Mouse (Mus musculus) limb, embryonic 11.5 days (tissue): Measurements from ENCODE around the gene Stard13. TPM values are rescaled to one million over a fixed set of nuclear protein-coding genes. Genes with fewer than 3 reads are reported as not detected.

Experiments
- ATAC-seq: fragments of 200-750 bp; cut with Nextera tagmentation; 2 replicates; pipeline ENCODE4 v1.8.0; 2017; ENCODE audit warnings: low read depth; ENCODE audit not compliant: insufficient number of reproducible peaks, low FRiP score, low TSS enrichment
- DNase-seq: peaks from one replicate; pipeline ENCODE4 v3.0.0-alpha.2; 2015; ENCODE audit warnings: low spot score
- H3K27ac ChIP-seq: fragments of 300-500 bp; sonication (generic); replicated peaks from 2 replicates; pipeline ENCODE4 v1.5.1; 2014; ENCODE audit warnings: low read depth, mild to moderate bottlenecking, low read length
- H3K27me3 ChIP-seq: fragments of 300-500 bp; sonication (generic); 2 replicates; pipeline ENCODE4 v1.6.1; 2014; ENCODE audit warnings: mild to moderate bottlenecking, low read length, mixed read lengths; ENCODE audit not compliant: control insufficient read depth, insufficient read depth
- H3K36me3 ChIP-seq: fragments of 300-500 bp; sonication (generic); 2 replicates; pipeline ENCODE4 v1.6.1; 2014; ENCODE audit warnings: mild to moderate bottlenecking, low read length, moderate library complexity, mixed read lengths; ENCODE audit not compliant: control insufficient read depth, insufficient read depth
- H3K4me1 ChIP-seq: fragments of 300-500 bp; sonication (generic); 2 replicates; pipeline ENCODE4 v1.6.1; 2014; ENCODE audit warnings: low read length, mixed read lengths; ENCODE audit not compliant: control insufficient read depth, insufficient read depth
- H3K4me2 ChIP-seq: fragments of 300-500 bp; sonication (generic); 2 replicates; pipeline ENCODE4 v1.6.1; 2014; ENCODE audit warnings: low read depth, mild to moderate bottlenecking, moderate library complexity; ENCODE audit not compliant: severe bottlenecking
- H3K4me3 ChIP-seq: fragments of 300-500 bp; sonication (generic); 2 replicates; pipeline ENCODE4 v1.5.1; 2014; ENCODE audit warnings: low read depth, low read length
- H3K9ac ChIP-seq: fragments of 300-500 bp; sonication (generic); 2 replicates; pipeline ENCODE4 v1.6.1; 2014; ENCODE audit warnings: mild to moderate bottlenecking, low read length
- H3K9me3 ChIP-seq: fragments of 300-500 bp; sonication (generic); 2 replicates; pipeline ENCODE4 v1.6.1; 2016; ENCODE audit warnings: low read length; ENCODE audit not compliant: control insufficient read depth
- WGBS: fragments of 180-500 bp; shearing (Covaris S2); extraction: QIAGEN DNeasy Blood & Tissue Kit; methylation state at CpG from one replicate; pipeline ENCODE4 v1.1.7; 2014; 5-methylcytosine and 5-hydroxymethylcytosine counted together
- polyA plus RNA-seq: library from polyadenylated mRNA; unstranded; fragments of >200 nt; fragmentation: Nextera tagmentation; extraction: Ambion mirVana; gene quantifications from 2 replicates; pipeline ENCODE4 v1.2.1, GENCODE M21; 2014

Gene Stard13
- polyA plus RNA-seq, 1 experiment from 2014 or later, result 3.7 TPM

DNA sequence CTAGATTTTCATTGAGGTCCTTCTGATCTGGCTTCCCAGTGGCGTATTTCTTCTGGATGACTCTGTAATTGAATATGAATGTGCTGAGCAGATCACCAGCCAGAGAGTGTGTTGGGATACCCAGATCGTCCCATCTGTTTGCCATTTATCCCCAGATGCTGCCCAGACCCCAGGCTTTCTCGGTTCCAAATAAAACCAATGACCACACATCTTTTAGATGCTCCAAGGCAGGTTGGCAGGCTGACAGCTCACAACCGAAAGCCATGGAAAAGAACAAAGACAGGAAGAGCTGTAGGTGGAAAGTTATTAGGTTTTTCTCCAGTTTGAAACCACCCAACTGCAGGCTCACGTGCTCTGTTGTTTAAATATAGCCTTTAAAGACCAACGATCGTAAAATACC lies 186.7 kb downstream of the Stard13 start:
- Histone ChIP-seq H3K27ac (no peak overlapping the region), H3K36me3 (peaks cover 2% of the 10 kb centered on the region; the same call in 1 of the 2 replicates), H3K4me2 (no peak overlapping the region), H3K27me3 (no peaks in the 10 kb centered on the region), H3K9ac (no peak overlapping the region), H3K4me3 (no peak overlapping the region), H3K4me1 (peaks cover 4% of the 10 kb centered on the region; the same call in 1 of the 2 replicates), H3K9me3 (no peaks in the 10 kb centered on the region)
- no peak; the same call in 1 of the 2 replicates for ATAC-seq
- DNase-seq, result peak; percentile 50
- 31% methylated on average over 7 of the region's 7 CpGs for WGBS

DNA sequence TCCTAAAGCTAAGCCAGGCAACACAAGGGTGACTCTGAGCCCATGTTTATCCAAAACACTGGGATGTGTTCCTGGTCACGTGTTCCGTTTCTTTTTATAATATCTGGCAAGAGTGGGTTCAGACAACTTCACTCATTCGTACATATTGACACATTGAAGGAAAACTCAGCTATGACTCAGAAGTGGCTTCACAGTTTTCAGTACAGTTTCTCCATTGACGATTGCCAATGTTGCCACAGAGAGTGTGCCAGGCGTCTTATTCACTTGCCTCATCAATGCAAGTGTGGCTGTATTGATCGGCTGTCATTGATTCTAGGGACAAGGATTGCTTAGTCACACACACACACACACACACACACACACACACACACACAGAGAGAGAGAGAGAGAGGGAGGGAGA lies 187.5 kb downstream of the Stard13 start:
- Histone ChIP-seq H3K27me3 (no peaks in the 10 kb centered on the region), H3K4me1 (peaks cover 4% of the 10 kb centered on the region; the same call in 1 of the 2 replicates), H3K4me2 (no peak overlapping the region), H3K36me3 (peaks cover 2% of the 10 kb centered on the region; the same call in 1 of the 2 replicates), H3K9me3 (no peaks in the 10 kb centered on the region), H3K27ac (no peak overlapping the region), H3K4me3 (no peak overlapping the region), H3K9ac (no peak overlapping the region)
- DNase-seq, result no peak
- ATAC-seq, result no peak
- WGBS, result 98% methylated on average over 6 of the region's 6 CpGs

DNA sequence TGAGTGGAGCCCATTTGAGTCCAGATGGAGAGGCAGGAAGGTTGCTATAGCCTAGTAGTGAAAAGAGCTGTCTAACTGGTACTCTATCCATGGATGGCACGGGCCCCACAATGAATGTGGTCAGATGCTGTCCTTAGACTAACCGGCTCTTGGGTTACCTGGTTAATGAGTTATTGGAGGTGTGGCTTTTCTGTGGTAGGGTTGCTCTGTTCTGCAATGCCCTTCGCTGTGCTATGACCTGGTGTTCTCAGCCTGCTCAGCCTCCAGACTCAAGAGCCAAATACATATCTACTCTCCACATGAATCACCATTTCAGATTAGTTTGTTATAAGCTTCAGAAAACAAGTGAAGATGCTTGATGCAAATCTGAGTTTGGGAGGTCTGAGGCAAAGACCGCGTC lies 190.7 kb downstream of the Stard13 start:
- WGBS, result 96% methylated on average over 5 of the region's 5 CpGs

DNA sequence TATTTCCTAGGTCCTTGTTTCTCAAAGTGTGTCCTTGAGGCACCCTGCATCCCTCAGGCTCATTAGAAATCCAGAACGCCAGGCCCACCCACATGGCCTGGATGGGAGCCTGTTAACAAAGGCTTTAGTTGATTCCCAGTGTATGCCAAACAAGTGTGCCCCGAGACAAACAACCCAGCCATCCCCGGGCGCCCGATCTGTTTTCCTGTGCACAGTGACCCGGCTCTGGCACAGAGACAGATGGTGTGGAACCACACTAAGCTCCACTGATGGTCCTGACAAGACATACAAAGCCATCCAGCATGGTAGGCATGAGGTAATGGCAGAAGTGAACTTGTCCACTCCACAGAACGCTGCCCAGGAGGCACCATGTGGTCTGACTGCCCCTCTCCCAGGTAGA lies 195.8 kb downstream of the Stard13 start:
- no peak overlapping the region for H3K4me3 ChIP-seq
- ATAC-seq (no peak), DNase-seq (no peak)
- no peaks in the 10 kb centered on the region for H3K36me3 ChIP-seq
- no peak overlapping the region for H3K27ac ChIP-seq
- 90% methylated on average over 7 of the region's 7 CpGs for WGBS
- H3K4me1 ChIP-seq, result no peaks in the 10 kb centered on the region
- no peaks in the 10 kb centered on the region for H3K27me3 ChIP-seq
- H3K9ac ChIP-seq, result no peak overlapping the region
- H3K4me2 ChIP-seq, result no peak overlapping the region
- no peaks in the 10 kb centered on the region for H3K9me3 ChIP-seq

More for the DNA sequence above, 190.7 kb downstream of the Stard13 start:
- DNase-seq (no peak), ATAC-seq (no peak)
- Histone ChIP-seq H3K27me3 (no peaks in the 10 kb centered on the region), H3K27ac (no peak overlapping the region), H3K9ac (no peak overlapping the region), H3K4me1 (peaks cover 4% of the 10 kb centered on the region; the same call in 1 of the 2 replicates), H3K4me2 (no peak overlapping the region), H3K4me3 (no peak overlapping the region), H3K9me3 (no peaks in the 10 kb centered on the region), H3K36me3 (peaks cover 2% of the 10 kb centered on the region; the same call in 1 of the 2 replicates)

GRCm38 (mm10) chr5:151034715-151035512 lies 198.7 kb downstream of the Stard13 start:
- Histone ChIP-seq H3K9ac (no peak overlapping the region), H3K4me2 (no peak overlapping the region), H3K4me3 (no peak overlapping the region), H3K4me1 (0 out of 2 replicates have a peak, but pooled peaks cover 5% of the 10 kb centered on the region), H3K27ac (no peak overlapping the region), H3K27me3 (no peaks in the 10 kb centered on the region), H3K9me3 (no peaks in the 10 kb centered on the region), H3K36me3 (no peaks in the 10 kb centered on the region)
- DNase-seq, result no peak
- ATAC-seq, result no peak
- WGBS, result 76% methylated on average over 9 of the region's 9 CpGs

GRCm38 (mm10) chr5:151028906-151029305 lies 204.7 kb downstream of the Stard13 start:
- Histone ChIP-seq H3K27ac (no peak overlapping the region), H3K4me1 (peaks cover 16% of the 10 kb centered on the region; the same call in 1 of the 2 replicates), H3K36me3 (no peaks in the 10 kb centered on the region), H3K4me2 (no peak overlapping the region), H3K9me3 (no peaks in the 10 kb centered on the region), H3K4me3 (no peak overlapping the region), H3K27me3 (no peaks in the 10 kb centered on the region), H3K9ac (no peak overlapping the region)
- 75% methylated on average over 6 of the region's 6 CpGs for WGBS
- no peak for ATAC-seq
- no peak for DNase-seq

DNA sequence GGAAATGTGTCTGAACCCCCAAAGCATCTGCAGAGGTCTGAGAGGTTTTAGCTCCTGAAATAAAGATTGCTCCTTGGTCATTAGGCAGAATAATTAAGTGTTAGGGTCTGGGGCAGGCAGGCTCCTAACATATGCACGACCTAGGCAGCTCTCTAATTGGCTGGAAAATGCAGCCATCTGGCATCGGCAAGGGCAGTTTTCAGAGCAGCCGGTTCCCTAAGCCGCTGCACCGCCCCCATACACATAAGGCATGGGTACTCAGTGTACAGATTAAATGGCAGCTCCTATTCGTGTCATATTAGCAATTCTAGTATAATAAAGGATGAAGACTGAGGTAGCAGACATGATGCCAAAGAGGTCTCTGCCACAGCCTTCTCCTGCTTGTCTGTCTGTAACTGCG lies 206.5 kb downstream of the Stard13 start:
- H3K9me3 ChIP-seq, result no peaks in the 10 kb centered on the region
- ATAC-seq (peak; percentile 75; the same call in 1 of the 2 replicates), DNase-seq (peak; percentile 73)
- H3K27ac ChIP-seq, result peak overlapping the region; percentile 42; the same call in 1 of the 2 replicates
- H3K27me3 ChIP-seq, result no peaks in the 10 kb centered on the region
- 22% methylated on average over 7 of the region's 7 CpGs for WGBS
- no peak overlapping the region for H3K9ac ChIP-seq
- H3K4me2 ChIP-seq, result no peak overlapping the region
- no peak overlapping the region for H3K4me3 ChIP-seq
- H3K4me1 ChIP-seq, result peaks cover 18% of the 10 kb centered on the region; the same call in 1 of the 2 replicates
- no peaks in the 10 kb centered on the region for H3K36me3 ChIP-seq

DNA sequence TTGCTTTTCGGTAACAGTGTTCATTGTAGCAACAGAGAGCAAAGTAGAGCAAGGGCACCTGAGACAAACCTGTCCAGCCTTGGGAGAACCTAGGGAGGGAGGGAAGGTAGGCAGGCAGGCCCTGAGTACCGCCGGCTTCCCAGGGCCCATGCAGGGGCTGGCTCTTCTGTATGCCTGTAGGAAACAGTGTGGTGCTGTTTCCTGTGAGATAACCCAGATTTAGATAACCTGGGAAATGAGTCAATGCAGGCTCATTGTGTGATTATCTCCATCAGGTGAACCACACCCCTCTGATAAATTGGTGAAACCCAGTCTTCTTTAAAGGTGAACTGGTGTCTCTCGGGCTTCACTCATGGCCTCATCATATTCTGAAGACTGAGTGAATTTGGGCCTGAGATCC lies 207.6 kb downstream of the Stard13 start:
- WGBS, result 88% methylated on average over 4 of the region's 4 CpGs
- H3K4me3 ChIP-seq, result no peak overlapping the region

More for the DNA sequence above, 207.6 kb downstream of the Stard13 start:
- no peaks in the 10 kb centered on the region for H3K36me3 ChIP-seq
- no peak overlapping the region for H3K9ac ChIP-seq
- no peaks in the 10 kb centered on the region for H3K9me3 ChIP-seq
- peak overlapping the region; percentile 42; the same call in 1 of the 2 replicates for H3K27ac ChIP-seq
- ATAC-seq (no peak), DNase-seq (no peak)
- H3K4me2 ChIP-seq, result no peak overlapping the region
- peaks cover 13% of the 10 kb centered on the region; the same call in 1 of the 2 replicates for H3K4me1 ChIP-seq
- H3K27me3 ChIP-seq, result no peaks in the 10 kb centered on the region
